Mouse (Mus musculus): ENCODE results near the gene AW551984. TPM values are rescaled to one million over a fixed set of nuclear protein-coding genes. Genes with fewer than 3 reads are reported as not detected.

Gene AW551984
- polyA plus RNA-seq, 1 experiment from 2014 or later, result 10.6 TPM

DNA sequence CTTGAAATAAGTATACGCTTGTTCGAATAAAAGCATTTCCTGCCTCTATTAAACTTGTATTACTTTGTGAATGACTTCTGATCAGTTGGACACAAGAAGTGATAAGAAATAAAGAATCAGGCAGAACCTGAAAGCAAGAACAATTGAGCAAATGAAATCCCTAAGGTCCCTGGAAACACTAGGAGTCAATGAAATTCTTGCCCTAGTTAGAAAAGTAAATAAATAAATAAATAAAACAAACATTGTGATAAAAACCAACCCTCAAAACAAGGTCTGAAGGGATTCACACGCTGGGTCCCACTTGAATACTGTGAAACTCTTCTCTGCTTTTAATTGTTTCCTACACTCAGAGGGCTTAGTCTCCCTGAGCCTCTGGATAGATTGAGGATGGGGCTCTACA is 6.2 kb upstream of the AW551984 start, which contains the start of gene Olfr148:
Olfr148 (plus strand) TSS at position 301 of the 400 bp plus-strand sequence.
- Histone ChIP-seq H3K27ac (ENCODE audit: low read depth, low read length) (no peak within 1 kb of the TSS), H3K36me3 (ENCODE audit: control insufficient read depth, insufficient read depth, low read length) (no peaks in the 10 kb centered on the region), H3K4me1 (replicated peaks; ENCODE audit: control insufficient read depth, insufficient read depth, low read length) (no peaks in the 10 kb centered on the region), H3K9ac (ENCODE audit: low read depth, low read length) (no peak within 1 kb of the TSS), H3K4me3 (ENCODE audit: low read depth, low read length) (no peak within 1 kb of the TSS), H3K9me3 (ENCODE audit: control insufficient read depth, low read length) (no peaks in the 10 kb centered on the region), H3K27me3 (replicated peaks; ENCODE audit: control insufficient read depth, insufficient read depth, low read length) (no peaks in the 10 kb centered on the region), H3K4me2 (no peak within 1 kb of the TSS)
- 72% methylated on average over 3 of the region's 3 CpGs for WGBS
- ATAC-seq (replicated peaks; ENCODE audit: low FRiP score), result no peak
- DNase-seq (ENCODE audit: low spot score), result no peak

DNA sequence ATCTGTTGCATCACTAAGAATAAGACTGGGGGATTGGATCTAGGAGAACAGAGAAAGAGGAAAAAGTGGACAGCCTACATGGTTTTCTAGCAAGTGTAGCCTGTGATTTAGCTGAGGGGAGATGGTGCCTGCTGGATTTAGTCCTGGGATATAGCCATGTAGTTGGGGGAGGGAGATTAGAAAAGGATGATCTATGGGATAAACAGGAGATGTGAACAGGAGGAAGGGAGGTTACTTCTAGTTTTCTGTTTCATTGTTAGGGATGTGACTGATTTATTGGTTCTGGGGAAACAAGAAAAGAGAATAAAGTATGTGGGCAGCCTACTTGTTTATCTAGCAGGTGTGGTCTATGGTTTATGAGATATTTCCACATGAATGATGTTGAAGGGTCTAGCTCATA is 4.3 kb upstream of the AW551984 start:
- Histone ChIP-seq H3K36me3 (ENCODE audit: control insufficient read depth, insufficient read depth, low read length) (no peaks in the 10 kb centered on the region), H3K4me1 (replicated peaks; ENCODE audit: control insufficient read depth, insufficient read depth, low read length) (no peaks in the 10 kb centered on the region), H3K27ac (ENCODE audit: low read depth, low read length) (no peak overlapping the region), H3K9ac (ENCODE audit: low read depth, low read length) (no peak overlapping the region), H3K27me3 (replicated peaks; ENCODE audit: control insufficient read depth, insufficient read depth, low read length) (0 out of 2 replicates have a peak, but pooled peaks cover 3% of the 10 kb centered on the region), H3K9me3 (ENCODE audit: control insufficient read depth, low read length) (no peaks in the 10 kb centered on the region), H3K4me2 (no peak overlapping the region), H3K4me3 (ENCODE audit: low read depth, low read length) (no peak overlapping the region)
- ATAC-seq (replicated peaks; ENCODE audit: low FRiP score) (no peak), DNase-seq (ENCODE audit: low spot score) (no peak)

DNA sequence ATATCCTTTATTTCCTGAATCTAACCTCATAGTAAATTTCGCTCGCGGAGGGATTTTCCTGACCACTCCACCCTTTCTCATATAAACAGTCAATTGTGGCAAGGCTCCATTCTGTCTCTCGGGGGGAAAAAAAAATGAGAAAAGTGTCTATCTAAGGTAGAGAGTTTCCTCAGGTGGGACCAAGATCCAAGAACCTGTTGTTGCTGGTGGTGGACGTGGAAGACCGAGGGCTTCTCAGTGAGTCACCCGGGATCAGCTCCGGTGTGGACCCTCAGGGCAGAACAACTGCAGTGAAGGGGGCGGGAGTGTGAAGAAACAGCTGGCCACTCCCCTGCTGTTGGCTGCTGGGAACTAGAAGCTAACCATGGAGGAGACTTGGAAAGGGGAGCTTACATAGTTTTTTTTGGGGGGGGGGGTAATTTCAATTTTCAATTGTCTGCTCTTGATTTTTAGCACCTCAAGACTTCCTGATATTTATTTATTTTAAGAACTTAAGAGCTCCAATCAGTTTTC is 814 bp downstream of the AW551984 start:
- no peaks in the 10 kb centered on the region for H3K9me3 ChIP-seq (ENCODE audit: control insufficient read depth, low read length)
- H3K4me3 ChIP-seq (ENCODE audit: low read depth, low read length), result peak overlapping the region; percentile 32
- H3K27ac ChIP-seq (ENCODE audit: low read depth, low read length), result no peak overlapping the region
- WGBS, result 3% methylated on average over 9 of the region's 9 CpGs
- no peaks in the 10 kb centered on the region for H3K36me3 ChIP-seq (ENCODE audit: control insufficient read depth, insufficient read depth, low read length)
- no peak overlapping the region for H3K9ac ChIP-seq (ENCODE audit: low read depth, low read length)
- ATAC-seq (replicated peaks; ENCODE audit: low FRiP score) (no peak), DNase-seq (ENCODE audit: low spot score) (no peak)
- H3K4me2 ChIP-seq, result peak overlapping the region; percentile 60
- peaks cover 3% of the 10 kb centered on the region; the same call in 1 of the 2 replicates for H3K27me3 ChIP-seq (replicated peaks; ENCODE audit: control insufficient read depth, insufficient read depth, low read length)
- H3K4me1 ChIP-seq (replicated peaks; ENCODE audit: control insufficient read depth, insufficient read depth, low read length), result no peaks in the 10 kb centered on the region

DNA sequence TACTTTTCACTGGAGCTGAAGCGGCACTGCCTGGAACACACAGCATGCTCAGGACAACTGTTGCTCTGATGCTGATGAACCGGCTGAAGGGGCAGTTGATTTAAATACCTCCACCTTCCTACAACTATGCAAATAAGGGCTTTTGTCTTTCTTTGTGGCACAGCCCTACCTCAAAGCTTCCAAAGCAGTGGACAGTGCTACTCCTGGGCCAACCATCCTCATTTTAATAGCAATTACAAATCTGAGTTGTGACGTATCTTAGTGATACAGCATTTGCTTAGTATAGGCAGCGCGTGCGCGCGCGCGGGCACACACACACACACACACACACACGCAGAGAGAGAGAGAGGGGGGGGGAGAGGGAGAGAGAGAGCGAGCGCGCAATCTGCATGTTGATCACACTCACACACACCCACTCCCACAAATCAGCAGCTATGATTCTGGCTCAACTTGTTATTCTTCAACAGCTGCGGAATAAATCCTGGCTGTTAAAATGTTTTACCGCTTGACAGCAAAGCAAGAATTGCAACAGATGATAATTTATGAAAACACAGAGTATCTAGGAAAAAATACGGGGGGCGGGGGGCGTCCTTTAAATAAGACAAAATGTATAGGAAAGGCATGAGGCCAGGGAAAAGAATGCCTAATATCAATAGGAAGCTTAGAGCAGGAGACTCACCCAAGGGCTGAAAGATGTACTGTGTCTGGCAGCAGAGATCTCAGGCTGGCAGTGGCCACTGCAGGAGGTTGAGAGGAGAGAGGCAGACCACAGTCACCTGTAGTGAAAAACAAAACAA is 1.5 kb downstream of the AW551984 start:
- no peak overlapping the region for H3K9ac ChIP-seq (ENCODE audit: low read depth, low read length)
- no peaks in the 10 kb centered on the region for H3K36me3 ChIP-seq (ENCODE audit: control insufficient read depth, insufficient read depth, low read length)
- WGBS, result 2% methylated on average over 19 of the region's 19 CpGs
- no peaks in the 10 kb centered on the region for H3K9me3 ChIP-seq (ENCODE audit: control insufficient read depth, low read length)
- peak overlapping the region; percentile 32 for H3K4me3 ChIP-seq (ENCODE audit: low read depth, low read length)
- H3K4me1 ChIP-seq (replicated peaks; ENCODE audit: control insufficient read depth, insufficient read depth, low read length), result no peaks in the 10 kb centered on the region
- peak overlapping the region; percentile 60 for H3K4me2 ChIP-seq
- H3K27ac ChIP-seq (ENCODE audit: low read depth, low read length), result no peak overlapping the region
- peaks cover 3% of the 10 kb centered on the region; the same call in 1 of the 2 replicates for H3K27me3 ChIP-seq (replicated peaks; ENCODE audit: control insufficient read depth, insufficient read depth, low read length)
- ATAC-seq (replicated peaks; ENCODE audit: low FRiP score) (no peak; the same call in 1 of the 2 replicates), DNase-seq (ENCODE audit: low spot score) (peak; percentile 31)

DNA sequence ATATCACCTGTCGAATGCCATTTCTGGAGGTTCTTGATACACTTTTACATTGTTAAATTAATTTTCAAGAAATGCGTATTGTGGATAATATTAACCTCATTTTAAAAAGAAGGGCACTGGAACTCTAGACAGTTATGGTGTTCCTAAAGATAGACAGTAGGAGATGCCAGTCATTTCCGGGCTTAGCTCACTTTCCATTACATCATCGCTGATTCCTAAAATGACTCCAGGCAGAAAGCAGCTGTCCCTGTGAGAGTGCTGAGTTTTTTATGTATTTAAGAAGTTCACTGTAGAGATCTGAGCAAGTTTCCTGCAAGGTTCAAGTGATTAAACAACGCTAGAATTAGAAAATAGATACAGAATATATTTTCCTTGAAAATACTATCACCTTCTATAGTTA is 27.2 kb downstream of the AW551984 start:
- Histone ChIP-seq H3K27me3 (replicated peaks; ENCODE audit: control insufficient read depth, insufficient read depth, low read length) (no peaks in the 10 kb centered on the region), H3K4me1 (replicated peaks; ENCODE audit: control insufficient read depth, insufficient read depth, low read length) (no peaks in the 10 kb centered on the region), H3K27ac (ENCODE audit: low read depth, low read length) (no peak overlapping the region), H3K36me3 (ENCODE audit: control insufficient read depth, insufficient read depth, low read length) (no peaks in the 10 kb centered on the region), H3K4me3 (ENCODE audit: low read depth, low read length) (no peak overlapping the region), H3K9me3 (ENCODE audit: control insufficient read depth, low read length) (no peaks in the 10 kb centered on the region), H3K9ac (ENCODE audit: low read depth, low read length) (no peak overlapping the region), H3K4me2 (no peak overlapping the region)
- 77% methylated on average over 5 of the region's 5 CpGs for WGBS
- ATAC-seq (replicated peaks; ENCODE audit: low FRiP score) (no peak), DNase-seq (ENCODE audit: low spot score) (no peak)

DNA sequence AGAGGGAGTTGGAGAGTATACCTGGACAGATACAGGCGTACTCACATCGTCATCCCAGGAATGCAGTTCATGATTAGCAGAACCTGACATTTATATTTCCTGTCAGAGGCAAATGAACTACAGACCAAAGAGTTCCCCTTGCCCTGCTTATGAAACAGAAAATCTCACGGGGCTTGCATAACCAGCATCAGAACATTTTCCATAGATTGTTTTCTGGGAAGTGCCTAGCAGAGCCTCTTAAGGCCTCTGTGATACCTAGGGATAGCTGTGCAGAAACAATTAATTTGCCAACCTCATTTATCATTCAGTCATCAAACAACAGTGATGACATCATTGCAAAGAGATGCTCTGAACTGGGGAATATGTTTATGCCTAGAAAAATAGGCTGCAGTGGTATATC is 28.7 kb downstream of the AW551984 start, which contains the start of gene Olfr959:
Olfr959 (minus strand) TSS at position 101 of the 400 bp plus-strand sequence.
- no peak within 1 kb of the TSS for H3K27ac ChIP-seq (ENCODE audit: low read depth, low read length)
- DNase-seq (ENCODE audit: low spot score) (no peak), ATAC-seq (replicated peaks; ENCODE audit: low FRiP score) (no peak)
- H3K9me3 ChIP-seq (ENCODE audit: control insufficient read depth, low read length), result no peaks in the 10 kb centered on the region
- H3K27me3 ChIP-seq (replicated peaks; ENCODE audit: control insufficient read depth, insufficient read depth, low read length), result no peaks in the 10 kb centered on the region
- H3K4me2 ChIP-seq, result no peak within 1 kb of the TSS
- H3K4me3 ChIP-seq (ENCODE audit: low read depth, low read length), result no peak within 1 kb of the TSS
- H3K4me1 ChIP-seq (replicated peaks; ENCODE audit: control insufficient read depth, insufficient read depth, low read length), result no peaks in the 10 kb centered on the region
- 76% methylated on average over 3 of the region's 3 CpGs for WGBS
- H3K36me3 ChIP-seq (ENCODE audit: control insufficient read depth, insufficient read depth, low read length), result no peaks in the 10 kb centered on the region
- H3K9ac ChIP-seq (ENCODE audit: low read depth, low read length), result no peak within 1 kb of the TSS

DNA sequence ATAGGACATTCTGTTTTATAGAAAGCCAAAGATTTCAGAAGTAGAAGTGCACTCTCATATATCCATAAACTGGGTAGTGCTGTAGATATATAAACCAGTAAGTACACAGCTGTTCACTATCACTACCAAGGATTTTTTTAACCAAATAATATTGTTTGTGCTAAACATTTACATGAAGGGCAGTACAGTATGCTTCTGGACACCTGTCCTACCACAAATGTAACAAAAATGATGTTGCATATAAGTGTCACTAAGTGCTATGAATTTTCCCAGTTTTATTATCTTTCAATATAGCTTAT is 45.9 kb downstream of the AW551984 start:
- no peak overlapping the region for H3K4me2 ChIP-seq
- no peaks in the 10 kb centered on the region for H3K4me1 ChIP-seq (replicated peaks; ENCODE audit: control insufficient read depth, insufficient read depth, low read length)
- no peaks in the 10 kb centered on the region for H3K9me3 ChIP-seq (ENCODE audit: control insufficient read depth, low read length)
- no peak overlapping the region for H3K9ac ChIP-seq (ENCODE audit: low read depth, low read length)
- ATAC-seq (replicated peaks; ENCODE audit: low FRiP score), result no peak
- H3K27me3 ChIP-seq (replicated peaks; ENCODE audit: control insufficient read depth, insufficient read depth, low read length), result no peaks in the 10 kb centered on the region
- H3K27ac ChIP-seq (ENCODE audit: low read depth, low read length), result no peak overlapping the region
- no peak for DNase-seq (ENCODE audit: low spot score)
- H3K4me3 ChIP-seq (ENCODE audit: low read depth, low read length), result no peak overlapping the region
- no peaks in the 10 kb centered on the region for H3K36me3 ChIP-seq (ENCODE audit: control insufficient read depth, insufficient read depth, low read length)

DNA sequence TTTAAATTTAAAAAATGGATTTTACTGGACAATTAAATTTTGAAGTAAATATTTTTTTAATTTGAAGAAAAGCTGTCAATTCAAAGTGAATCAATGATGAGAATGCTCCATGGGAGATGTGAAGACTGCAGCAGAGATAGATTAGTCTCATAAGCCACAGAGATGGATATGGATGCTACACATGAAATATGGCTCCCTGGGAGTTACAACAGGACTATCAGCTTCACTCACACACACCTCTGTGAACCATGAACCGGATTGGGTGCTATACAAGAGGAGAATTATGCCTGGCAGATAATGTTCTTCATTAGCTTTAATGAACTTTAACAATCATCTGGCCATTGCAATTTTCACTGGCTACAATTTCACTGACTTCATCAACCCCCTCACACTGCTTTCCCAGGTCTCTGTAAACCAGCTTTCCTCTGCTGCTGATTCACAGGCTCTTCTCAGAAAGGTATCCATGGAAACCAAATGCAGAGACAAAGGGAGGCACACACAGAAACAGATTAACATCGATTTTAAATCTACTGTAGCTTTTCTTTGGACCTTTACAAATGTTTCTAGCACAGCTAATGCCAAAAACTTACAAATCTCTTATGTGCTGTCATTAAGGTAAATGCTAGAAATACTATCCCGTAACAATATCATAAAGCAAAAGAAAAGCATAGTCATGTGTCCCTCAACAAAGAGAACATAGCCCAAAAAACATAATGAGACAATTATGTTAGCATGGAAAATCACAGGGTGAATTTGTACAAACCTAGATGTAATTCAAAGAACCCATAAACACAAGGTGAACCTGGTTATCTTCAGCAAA is 46.5 kb downstream of the AW551984 start:
- Histone ChIP-seq H3K4me3 (ENCODE audit: low read depth, low read length) (no peak overlapping the region), H3K4me1 (replicated peaks; ENCODE audit: control insufficient read depth, insufficient read depth, low read length) (no peaks in the 10 kb centered on the region), H3K4me2 (no peak overlapping the region), H3K27me3 (replicated peaks; ENCODE audit: control insufficient read depth, insufficient read depth, low read length) (no peaks in the 10 kb centered on the region), H3K9ac (ENCODE audit: low read depth, low read length) (no peak overlapping the region), H3K36me3 (ENCODE audit: control insufficient read depth, insufficient read depth, low read length) (no peaks in the 10 kb centered on the region), H3K9me3 (ENCODE audit: control insufficient read depth, low read length) (no peaks in the 10 kb centered on the region), H3K27ac (ENCODE audit: low read depth, low read length) (no peak overlapping the region)
- 58% methylated on average over 3 of the region's 3 CpGs for WGBS
- DNase-seq (ENCODE audit: low spot score) (no peak), ATAC-seq (replicated peaks; ENCODE audit: low FRiP score) (no peak)
